Mouse (Mus musculus): ENCODE measurements at regions not wholly inside any gene's neighbourhood (a gene's known extent, or its start where the extent isn't known, plus 50 kb on each side); places are given as distances from the start of the nearest gene placed in this dataset.
A peak's percentile ranks its signal among the peaks of the same experiment; 100 is the strongest.
"Not testable (repeated sequence)": the region's sequence is repeated elsewhere in the genome, so short reads cannot be mapped to it uniquely, and the experiment has no call there.

DNA sequence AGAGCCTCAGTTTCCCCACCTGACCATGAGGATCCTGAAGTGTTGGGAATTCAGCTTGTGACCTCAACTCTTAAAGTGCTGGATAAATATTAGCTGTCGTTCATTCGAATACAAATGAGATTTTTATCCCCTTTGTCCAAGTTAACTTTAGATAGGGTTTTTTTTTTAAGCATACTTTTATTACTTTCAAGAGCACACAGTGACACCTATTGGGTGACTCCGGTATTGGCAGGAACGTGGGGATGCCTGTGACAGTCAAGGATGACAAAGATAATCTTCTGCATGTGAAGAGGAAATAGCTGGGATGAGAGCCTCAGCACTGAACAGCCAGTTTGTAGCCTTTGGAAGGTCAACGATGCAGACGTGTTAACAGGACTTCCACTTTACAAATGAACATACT is 103.9 kb upstream of the Syt13 start:
- Histone ChIP-seq H3K4me1 (ENCODE audit: control insufficient read depth in 1 of 2, insufficient read depth in 2 of 2) (peaks cover 10 to 46% of the 10 kb centered on the region in 2 experiments), H3K27me3 (replicated peaks) (peaks cover 20% of the 10 kb centered on the region)
- H3K4me2 ChIP-seq (ENCODE audit: insufficient read depth, low read depth, poor library complexity, severe bottlenecking); H3K79me2 ChIP-seq (replicated peaks; ENCODE audit: control insufficient read depth, extremely low read depth, insufficient read depth, poor library complexity, severe bottlenecking); H3K36me3 ChIP-seq (replicated peaks in 1 of 2; ENCODE audit: control insufficient read depth in 1 of 2, insufficient read depth in 1 of 2, low read length in 1 of 2); H3K9ac ChIP-seq (ENCODE audit: insufficient read depth, low read depth); dilution Hi-C loops (cut with MboI; ENCODE audit: extremely low pct_ligation_motif_present, extremely low pct_unique_long_range_greater_than_20kb, low sequenced_read_pairs); H3K4me3 ChIP-seq (replicated peaks in 1 of 3; ENCODE audit: low read depth in 2 of 3, low read length in 2 of 3, poor library complexity in 1 of 3); H3K27ac ChIP-seq (ENCODE audit: insufficient read depth, low read depth); H3K9me3 ChIP-seq (replicated peaks; ENCODE audit: low read length): not testable (repeated sequence)
- TF ChIP-seq ZNF384 (IDR thresholded peaks at IDR 0.05; ENCODE audit: low read depth, low read length) (peak; percentile 95), RAD21 (IDR thresholded peaks at IDR 0.05; ENCODE audit: low read depth, low read length) (peak; percentile 88), SMC3 (IDR thresholded peaks at IDR 0.05; ENCODE audit: low read depth, low read length) (peak; percentile 76), CTCF (conservative IDR thresholded peaks at IDR 0.05 in 1 of 2, IDR thresholded peaks at IDR 0.05 in 1 of 2; ENCODE audit: low read depth in 2 of 2, low read length in 2 of 2) (peak; percentile 49 to 82)
- in situ Hi-C loops (cut with MboI; ENCODE audit: low pct_ligation_motif_present, low pct_unique_long_range_greater_than_20kb, low sequenced_read_pairs) = loop anchor here (5.0 to 10.0 kb wide), 2 partner anchors 199 to 316 kb away; no protein-coding TSS in a partner anchor
- DNase-seq (ENCODE audit: extremely low read depth) = peak; percentile 70

DNA sequence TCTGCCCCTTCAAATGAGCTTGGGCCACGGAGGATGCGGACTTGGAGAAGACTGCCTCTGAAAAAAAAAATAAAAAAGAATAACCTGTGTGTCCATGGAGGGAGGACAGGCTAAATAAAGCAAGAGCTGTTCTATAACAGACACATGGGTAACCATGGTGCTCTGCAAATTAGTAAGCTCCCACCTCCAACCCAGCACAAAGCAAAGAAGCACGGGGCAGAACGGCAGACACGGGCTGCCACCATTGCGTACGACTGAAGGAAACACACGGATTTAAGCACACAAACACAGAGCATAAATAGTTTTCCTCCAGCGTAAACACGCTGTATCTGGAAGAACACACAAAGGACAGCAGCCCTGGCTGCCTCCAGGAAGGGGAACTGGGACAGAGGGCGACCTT is 101.9 kb upstream of the Syt13 start:
- no peaks in the 10 kb centered on the region for H3K79me2 ChIP-seq (replicated peaks; ENCODE audit: control insufficient read depth, extremely low read depth, insufficient read depth, poor library complexity, severe bottlenecking)
- no peak overlapping the region for H3K4me3 ChIP-seq (replicated peaks in 1 of 3; ENCODE audit: low read depth in 2 of 3, low read length in 2 of 3, poor library complexity in 1 of 3)
- no peak for TF ChIP-seq ZKSCAN1 (IDR thresholded peaks at IDR 0.05; ENCODE audit: borderline replicate concordance, low read depth, low read length)
- TF ChIP-seq RAD21 (IDR thresholded peaks at IDR 0.05; ENCODE audit: low read depth, low read length) = no peak
- no peak for TF ChIP-seq ZC3H11A (IDR thresholded peaks at IDR 0.05; ENCODE audit: low read depth, low read length)
- TF ChIP-seq E2F4 (IDR thresholded peaks at IDR 0.05; ENCODE audit: insufficient replicate concordance, low read depth, low read length) = no peak
- no peak for TF ChIP-seq IRF4 (IDR thresholded peaks at IDR 0.05; ENCODE audit: low read depth, low read length)
- no peak for TF ChIP-seq ZMIZ1 (IDR thresholded peaks at IDR 0.05; ENCODE audit: low read depth, low read length)
- no peak for TF ChIP-seq ELF1 (IDR thresholded peaks at IDR 0.05; ENCODE audit: low read depth, low read length)
- TF ChIP-seq ETS1 (conservative IDR thresholded peaks at IDR 0.05; ENCODE audit: low read depth, low read length) = no peak
- no peak for TF ChIP-seq MEF2A (IDR thresholded peaks at IDR 0.05; ENCODE audit: borderline replicate concordance, low read depth, low read length)
- no peak for TF ChIP-seq CTCF (conservative IDR thresholded peaks at IDR 0.05 in 1 of 2, IDR thresholded peaks at IDR 0.05 in 1 of 2; ENCODE audit: low read depth in 2 of 2, low read length in 2 of 2)
- no peak for TF ChIP-seq POLR2AphosphoS2 (IDR thresholded peaks at IDR 0.05; ENCODE audit: low read depth, low read length)
- TF ChIP-seq MAZ (IDR thresholded peaks at IDR 0.05; ENCODE audit: low read depth, low read length) = no peak
- no peak for DNase-seq (ENCODE audit: extremely low read depth)
- no peaks in the 10 kb centered on the region for H3K9me3 ChIP-seq (replicated peaks; ENCODE audit: low read length)
- no peak overlapping the region for H3K27ac ChIP-seq (ENCODE audit: insufficient read depth, low read depth)
- dilution Hi-C loops (cut with MboI; ENCODE audit: extremely low pct_ligation_motif_present, extremely low pct_unique_long_range_greater_than_20kb, low sequenced_read_pairs) = no loop called here
- in situ Hi-C loops (cut with MboI; ENCODE audit: low pct_ligation_motif_present, low pct_unique_long_range_greater_than_20kb, low sequenced_read_pairs) = loop anchor here (5.0 to 10.0 kb wide), 2 partner anchors 201 to 318 kb away; no protein-coding TSS in a partner anchor
- no peak overlapping the region for H3K9ac ChIP-seq (ENCODE audit: insufficient read depth, low read depth)
- peaks cover 0 to 28% of the 10 kb centered on the region in 2 experiments; a peak in 3 of 4 replicates for H3K4me1 ChIP-seq (ENCODE audit: control insufficient read depth in 1 of 2, insufficient read depth in 2 of 2)
- no peak overlapping the region for H3K4me2 ChIP-seq (ENCODE audit: insufficient read depth, low read depth, poor library complexity, severe bottlenecking)
- H3K36me3 ChIP-seq (replicated peaks in 1 of 2; ENCODE audit: control insufficient read depth in 1 of 2, insufficient read depth in 1 of 2, low read length in 1 of 2) = no peaks in the 10 kb centered on the region
- H3K27me3 ChIP-seq (replicated peaks) = peaks cover 38% of the 10 kb centered on the region
